Mouse (Mus musculus): ENCODE measurements around the gene Gm10134. TPM values are rescaled to one million over a fixed set of nuclear protein-coding genes. Genes with fewer than 3 reads are reported as not detected.
A peak's percentile ranks its signal among the peaks of the same experiment; 100 is the strongest.

Gene Gm10134
- polyA plus RNA-seq, 1 experiment = 0.55 TPM

- DNase-seq (ENCODE audit: low spot score) = peak; percentile 68
Observed at GRCm38 (mm10) chr2:28532938-28533771, 27.3 kb downstream of the Gm10134 start.

GRCm38 (mm10) chr2:28533901-28534435, 28.1 kb downstream of the Gm10134 start:
- DNase-seq (ENCODE audit: low spot score) = no peak

- no peak for DNase-seq (ENCODE audit: low spot score)
Observed at GRCm38 (mm10) chr2:28534436-28535262, 28.8 kb downstream of the Gm10134 start.

DNA sequence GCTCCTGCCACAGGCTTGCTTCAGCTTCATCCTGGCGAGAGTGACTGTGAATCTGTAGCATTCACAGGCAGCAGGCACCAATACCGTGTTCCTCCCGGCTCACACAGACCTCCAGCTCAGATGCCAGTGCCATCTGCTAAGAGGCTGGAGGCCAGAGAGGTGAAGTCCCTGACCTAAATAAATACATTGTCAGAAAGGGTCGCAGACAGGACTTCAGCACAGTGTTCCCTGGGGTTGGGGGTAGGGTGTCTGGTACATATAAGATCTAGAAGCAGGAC, 29.3 kb downstream of the Gm10134 start:
- no peak for DNase-seq (ENCODE audit: low spot score)

- no peak for DNase-seq (ENCODE audit: low spot score)
Observed at GRCm38 (mm10) chr2:28535650-28536049, 29.8 kb downstream of the Gm10134 start.

- no peak for DNase-seq (ENCODE audit: low spot score)
Observed at GRCm38 (mm10) chr2:28536166-28536565, 30.3 kb downstream of the Gm10134 start.

GRCm38 (mm10) chr2:28536766-28537633, 31.1 kb downstream of the Gm10134 start:
- DNase-seq (ENCODE audit: low spot score) = no peak

DNA sequence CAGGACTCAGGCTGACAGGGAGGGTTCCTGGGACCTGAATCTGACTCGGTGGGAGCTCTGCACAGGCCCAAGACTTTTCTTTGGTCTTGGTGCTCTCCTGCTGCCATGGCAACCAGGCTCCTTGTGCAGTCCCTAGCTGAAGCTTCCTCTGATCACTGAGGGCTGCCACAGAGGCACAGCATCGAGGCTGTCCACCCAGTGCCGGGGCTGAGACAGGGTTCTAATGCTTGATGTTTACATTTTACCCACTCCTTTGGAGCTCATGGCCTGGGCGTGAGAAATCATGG, 31.7 kb downstream of the Gm10134 start:
- no peak for DNase-seq (ENCODE audit: low spot score)

DNA sequence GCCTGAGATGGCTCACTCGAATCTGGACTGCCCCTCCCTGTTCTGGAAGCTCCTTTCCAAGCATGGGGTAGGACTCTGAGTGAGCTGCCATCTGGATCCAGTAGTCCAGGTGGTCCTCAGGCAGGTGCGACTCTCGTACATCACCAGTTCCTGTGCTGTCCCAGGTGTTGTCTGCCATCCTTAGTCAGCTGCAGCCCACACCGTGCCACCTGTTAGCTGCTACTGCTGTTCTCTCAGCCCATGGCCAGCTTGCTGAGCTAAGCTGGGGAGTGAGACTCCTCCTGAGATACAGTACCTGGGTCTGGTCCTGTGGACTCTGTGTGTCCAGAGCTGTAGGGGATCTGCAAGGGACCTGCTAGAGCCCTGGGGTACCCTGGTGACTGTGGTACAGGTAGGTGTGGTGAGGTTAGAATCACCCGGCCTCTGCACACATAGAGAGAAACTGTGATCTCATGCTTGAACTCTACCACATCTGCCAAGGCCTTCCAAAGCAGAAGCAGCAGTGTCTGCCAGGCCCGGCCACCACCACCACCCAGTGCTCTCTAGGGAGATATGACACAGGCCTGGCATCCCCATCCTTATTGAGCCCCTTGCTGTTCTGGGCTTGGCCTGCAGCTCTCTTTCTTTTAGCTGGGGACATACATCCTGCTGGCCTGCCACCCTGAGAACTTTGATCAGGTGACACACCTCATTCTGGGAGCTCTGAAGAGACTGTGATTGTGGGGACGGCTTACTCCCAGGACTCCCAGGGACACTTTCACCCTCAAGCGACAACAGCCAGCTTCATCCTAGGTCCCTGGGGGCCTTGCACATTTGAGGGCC, 32.3 kb downstream of the Gm10134 start:
- no peak for DNase-seq (ENCODE audit: low spot score)

GRCm38 (mm10) chr2:28538817-28539128, 32.9 kb downstream of the Gm10134 start:
- DNase-seq (ENCODE audit: low spot score) = no peak

GRCm38 (mm10) chr2:28539206-28539605, 33.3 kb downstream of the Gm10134 start:
- DNase-seq (ENCODE audit: low spot score) = no peak

GRCm38 (mm10) chr2:28539949-28540348, 34.1 kb downstream of the Gm10134 start:
- no peak for DNase-seq (ENCODE audit: low spot score)

- DNase-seq (ENCODE audit: low spot score) = no peak
Observed at GRCm38 (mm10) chr2:28540587-28541227, 34.8 kb downstream of the Gm10134 start.

DNA sequence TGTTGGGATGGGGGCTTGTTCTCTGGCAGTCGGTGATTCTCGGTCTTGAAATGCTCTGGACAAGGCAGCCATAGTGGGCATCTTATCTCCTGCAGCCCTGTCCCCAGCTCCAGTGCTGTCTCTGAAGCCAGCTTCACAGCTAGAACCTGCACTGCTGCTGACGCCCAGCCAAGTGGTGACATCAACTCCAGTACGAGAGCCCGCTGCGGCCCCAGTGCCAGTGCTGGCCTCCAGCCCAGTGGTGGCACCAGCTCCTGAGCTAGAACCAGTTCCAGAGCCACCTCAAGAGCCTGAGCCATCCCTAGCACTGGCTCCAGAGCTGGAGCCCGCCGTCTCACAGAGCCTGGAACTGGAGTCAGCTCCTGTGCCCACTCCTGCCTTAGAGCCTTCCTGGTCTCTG, 38.0 kb downstream of the Gm10134 start:
- DNase-seq (ENCODE audit: low spot score) = no peak

GRCm38 (mm10) chr2:28545976-28546375, 40.1 kb downstream of the Gm10134 start:
- DNase-seq (ENCODE audit: low spot score) = no peak

GRCm38 (mm10) chr2:28546560-28546959, 40.7 kb downstream of the Gm10134 start:
- no peak for DNase-seq (ENCODE audit: low spot score)

GRCm38 (mm10) chr2:28547237-28548172, 41.6 kb downstream of the Gm10134 start:
- DNase-seq (ENCODE audit: low spot score) = peak; percentile 70

DNA sequence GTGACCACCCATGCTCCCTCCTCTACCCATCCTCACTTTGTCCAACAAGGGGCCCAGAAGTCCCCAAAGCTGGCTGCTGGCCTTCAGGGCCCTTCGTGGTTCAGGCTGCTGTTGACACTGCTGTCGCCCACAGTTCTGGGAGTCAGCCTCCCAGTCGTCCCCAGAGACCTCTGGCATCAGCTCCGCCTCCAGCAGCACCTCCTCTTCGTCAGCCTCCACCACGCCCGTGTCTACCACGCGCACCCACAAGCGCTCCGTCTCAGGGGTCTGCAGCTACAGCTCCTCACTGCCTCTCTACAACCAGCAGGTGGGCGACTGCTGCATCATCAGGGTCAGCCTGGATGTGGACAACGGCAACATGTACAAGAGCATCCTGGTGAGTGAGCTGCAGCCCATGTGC, 43.3 kb downstream of the Gm10134 start:
- DNase-seq (ENCODE audit: low spot score) = no peak

DNA sequence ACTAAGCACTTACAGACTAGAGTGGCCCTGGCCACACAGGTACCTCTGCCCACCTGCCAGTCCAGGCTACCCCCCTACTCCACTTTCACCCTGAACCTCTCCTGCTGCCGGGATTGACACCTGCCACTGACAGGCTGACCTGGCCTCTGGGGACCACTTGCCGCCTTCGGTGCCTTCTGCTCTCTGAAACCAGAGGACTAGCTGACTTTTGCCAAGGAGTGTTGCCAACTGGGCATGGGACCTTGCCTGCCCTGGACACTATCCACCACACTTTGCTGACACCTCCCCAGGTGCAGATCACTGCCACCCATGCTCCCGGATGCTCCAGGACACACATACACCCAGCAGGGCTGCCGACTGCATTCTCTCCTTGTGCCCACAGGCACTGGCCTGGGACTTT, 46.4 kb downstream of the Gm10134 start:
- DNase-seq (ENCODE audit: low spot score) = no peak

Data from urinary bladder, adult 2 months (tissue).